Mouse (Mus musculus): ENCODE results near the gene Olfr518.

The Olfr518 gene

GRCm38 (mm10) chr7:108884906-108885305 is at the start of gene Olfr518:
Olfr518 (minus strand) TSS chr7:108885006.
- no peak for DNase-seq

GRCm38 (mm10) chr7:108933794-108934731 is 49.3 kb upstream of the Olfr518 start, which contains the start of gene Eif3f:
Eif3f (plus strand) TSS chr7:108934417.
- DNase-seq = peak; percentile 93

GRCm38 (mm10) chr7:108929726-108930393 is 45.1 kb upstream of the Olfr518 start, which contains the start of gene Nlrp10:
Nlrp10 (minus strand) TSS chr7:108930178.
- no peak for DNase-seq

- DNase-seq = no peak
These were observed 43.7 kb upstream of the Olfr518 start for GRCm38 (mm10) chr7:108928280-108929188.

- no peak for DNase-seq
These were observed 42.2 kb upstream of the Olfr518 start for GRCm38 (mm10) chr7:108927043-108927442.

- no peak for DNase-seq
These were observed 19.2 kb upstream of the Olfr518 start for GRCm38 (mm10) chr7:108903969-108904368.

GRCm38 (mm10) chr7:108894320-108894719 is 9.5 kb upstream of the Olfr518 start, which contains the start of gene Olfr519:
Olfr519 (minus strand) TSS chr7:108894420.
- DNase-seq = no peak

GRCm38 (mm10) chr7:108872279-108872678 is 12.5 kb downstream of the Olfr518 start, which contains the start of gene Olfr517:
Olfr517 (minus strand) TSS chr7:108872379.
- no peak for DNase-seq

GRCm38 (mm10) chr7:108850429-108850828 is 34.4 kb downstream of the Olfr518 start, which contains the start of gene Olfr516:
Olfr516 (minus strand) TSS chr7:108850529.
- no peak for DNase-seq
